Mouse (Mus musculus): Measurements from ENCODE around the gene Zbtb20. TPM values are rescaled to one million over a fixed set of nuclear protein-coding genes. Genes with fewer than 3 reads are reported as not detected.

Gene Zbtb20
- polyA plus RNA-seq, 1 experiment from 2014 or later: 18.4 TPM

GRCm38 (mm10) chr16:43634037-43634436, 758.4 kb downstream of the Zbtb20 start:
- WGBS: 87% methylated on average over 7 of the region's 7 CpGs
- Histone ChIP-seq H3K4me3 (ENCODE audit: low read length) (no peak overlapping the region), H3K27ac (ENCODE audit: low read length) (no peak overlapping the region), H3K9me3 (ENCODE audit: control insufficient read depth, low read length) (no peaks in the 10 kb centered on the region), H3K4me2 (ENCODE audit: low read depth, low read length) (no peak overlapping the region), H3K36me3 (ENCODE audit: control insufficient read depth, insufficient read depth, low read length) (no peaks in the 10 kb centered on the region), H3K9ac (ENCODE audit: low read depth, low read length) (no peak overlapping the region), H3K27me3 (replicated peaks; ENCODE audit: control insufficient read depth, insufficient read depth, low read length) (no peaks in the 10 kb centered on the region), H3K4me1 (ENCODE audit: control insufficient read depth, insufficient read depth, low read length) (no peaks in the 10 kb centered on the region)
- ATAC-seq: no peak

DNA sequence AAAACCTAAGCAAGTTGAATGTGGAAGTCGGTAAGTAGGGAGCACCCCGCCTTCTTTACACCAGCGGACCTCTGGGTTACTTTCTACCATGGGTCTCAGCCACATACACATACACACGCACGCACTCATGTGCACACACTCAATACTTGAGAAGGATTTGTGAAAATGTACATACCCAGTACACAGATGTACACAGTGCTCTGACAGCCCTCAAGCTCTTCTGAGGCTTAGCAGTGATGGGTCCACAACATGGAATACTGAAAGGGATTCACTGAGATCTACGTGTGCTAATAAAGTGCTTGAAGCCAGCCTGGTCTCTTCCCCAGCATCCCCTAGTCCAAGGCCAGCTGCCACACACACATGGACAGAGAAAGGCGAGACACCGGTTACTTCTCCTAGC, 761.6 kb downstream of the Zbtb20 start:
- Histone ChIP-seq H3K9me3 (ENCODE audit: control insufficient read depth, low read length) (no peaks in the 10 kb centered on the region), H3K27me3 (replicated peaks; ENCODE audit: control insufficient read depth, insufficient read depth, low read length) (no peaks in the 10 kb centered on the region), H3K4me1 (ENCODE audit: control insufficient read depth, insufficient read depth, low read length) (no peaks in the 10 kb centered on the region), H3K27ac (ENCODE audit: low read length) (no peak overlapping the region), H3K36me3 (ENCODE audit: control insufficient read depth, insufficient read depth, low read length) (no peaks in the 10 kb centered on the region), H3K4me2 (ENCODE audit: low read depth, low read length) (no peak overlapping the region), H3K4me3 (ENCODE audit: low read length) (no peak overlapping the region), H3K9ac (ENCODE audit: low read depth, low read length) (no peak overlapping the region)
- no peak for ATAC-seq
- 95% methylated on average over 8 of the region's 8 CpGs for WGBS

DNA sequence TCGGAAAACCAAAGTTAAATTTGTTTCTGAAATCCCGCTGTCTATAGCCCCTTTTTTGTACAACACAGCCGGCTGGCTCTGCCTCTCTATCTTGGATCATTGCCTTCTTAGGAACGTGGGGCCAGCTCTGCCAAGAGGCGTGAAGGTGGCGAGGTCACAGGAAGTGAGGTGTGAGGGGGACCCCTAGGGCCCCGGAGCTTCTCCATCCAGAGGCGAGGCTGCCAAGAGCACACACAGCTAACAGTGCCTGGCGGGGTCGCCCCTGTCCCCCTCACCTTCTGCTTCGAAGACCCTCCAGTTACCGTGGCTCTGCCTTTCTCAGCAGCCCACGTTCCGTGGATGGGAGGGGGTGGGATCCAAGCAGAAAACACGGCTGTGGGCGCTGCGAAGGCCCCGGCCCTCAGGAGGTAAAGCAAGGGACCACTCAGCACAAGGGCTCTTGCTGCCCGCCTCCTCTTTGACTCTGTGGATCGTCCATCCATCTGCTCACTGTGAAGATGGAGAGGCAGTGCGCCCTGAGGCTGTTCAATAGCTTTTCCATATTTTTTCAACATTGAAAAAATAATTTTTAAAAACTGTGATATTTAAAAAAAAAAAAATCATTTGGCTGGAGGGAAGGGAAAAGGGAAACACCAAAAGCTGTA, 762.8 kb downstream of the Zbtb20 start:
- Histone ChIP-seq H3K4me1 (ENCODE audit: control insufficient read depth, insufficient read depth, low read length) (no peaks in the 10 kb centered on the region), H3K36me3 (ENCODE audit: control insufficient read depth, insufficient read depth, low read length) (no peaks in the 10 kb centered on the region), H3K4me3 (ENCODE audit: low read length) (no peak overlapping the region), H3K4me2 (ENCODE audit: low read depth, low read length) (no peak overlapping the region), H3K27ac (ENCODE audit: low read length) (no peak overlapping the region), H3K9me3 (ENCODE audit: control insufficient read depth, low read length) (no peaks in the 10 kb centered on the region), H3K27me3 (replicated peaks; ENCODE audit: control insufficient read depth, insufficient read depth, low read length) (no peaks in the 10 kb centered on the region), H3K9ac (ENCODE audit: low read depth, low read length) (no peak overlapping the region)
- WGBS: 72% methylated on average over 21 of the region's 21 CpGs
- no peak for ATAC-seq

- Histone ChIP-seq H3K9me3 (ENCODE audit: control insufficient read depth, low read length) (no peaks in the 10 kb centered on the region), H3K27ac (ENCODE audit: low read length) (no peak overlapping the region), H3K9ac (ENCODE audit: low read depth, low read length) (no peak overlapping the region), H3K36me3 (ENCODE audit: control insufficient read depth, insufficient read depth, low read length) (no peaks in the 10 kb centered on the region), H3K4me2 (ENCODE audit: low read depth, low read length) (no peak overlapping the region), H3K4me1 (ENCODE audit: control insufficient read depth, insufficient read depth, low read length) (no peaks in the 10 kb centered on the region), H3K4me3 (ENCODE audit: low read length) (no peak overlapping the region), H3K27me3 (replicated peaks; ENCODE audit: control insufficient read depth, insufficient read depth, low read length) (no peaks in the 10 kb centered on the region)
- no peak for ATAC-seq
- 83% methylated on average over 8 of the region's 8 CpGs for WGBS
Observed at GRCm38 (mm10) chr16:43641230-43641629, 765.5 kb downstream of the Zbtb20 start.

GRCm38 (mm10) chr16:43645879-43646278, 770.2 kb downstream of the Zbtb20 start:
- H3K27me3 ChIP-seq (replicated peaks; ENCODE audit: control insufficient read depth, insufficient read depth, low read length): no peaks in the 10 kb centered on the region
- no peaks in the 10 kb centered on the region for H3K4me1 ChIP-seq (ENCODE audit: control insufficient read depth, insufficient read depth, low read length)
- no peak for ATAC-seq
- H3K4me3 ChIP-seq (ENCODE audit: low read length): no peak overlapping the region
- 71% methylated on average over 4 of the region's 4 CpGs for WGBS
- H3K27ac ChIP-seq (ENCODE audit: low read length): no peak overlapping the region
- H3K36me3 ChIP-seq (ENCODE audit: control insufficient read depth, insufficient read depth, low read length): no peaks in the 10 kb centered on the region
- H3K9me3 ChIP-seq (ENCODE audit: control insufficient read depth, low read length): no peaks in the 10 kb centered on the region
- H3K4me2 ChIP-seq (ENCODE audit: low read depth, low read length): no peak overlapping the region
- no peak overlapping the region for H3K9ac ChIP-seq (ENCODE audit: low read depth, low read length)

DNA sequence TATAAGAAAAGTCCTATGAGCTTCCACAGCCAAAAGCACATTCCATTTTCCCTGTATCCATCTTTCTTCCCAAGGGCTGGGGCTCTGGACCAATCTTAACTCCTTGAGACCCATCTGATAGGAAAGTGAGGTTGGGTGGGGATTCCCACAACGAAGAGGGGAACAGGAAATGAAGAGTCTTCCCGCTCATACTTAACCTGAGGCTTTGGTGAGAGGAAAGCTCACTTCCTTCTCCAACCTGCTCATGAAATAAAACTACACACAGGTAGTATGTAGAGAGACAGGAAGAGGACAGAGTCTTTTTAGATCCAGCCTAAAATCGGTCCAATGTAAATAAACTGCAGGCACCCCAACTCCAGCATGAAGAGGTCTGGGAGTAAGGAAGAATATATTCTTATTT, 771.3 kb downstream of the Zbtb20 start:
- H3K27me3 ChIP-seq (replicated peaks; ENCODE audit: control insufficient read depth, insufficient read depth, low read length): no peaks in the 10 kb centered on the region
- ATAC-seq: no peak
- H3K9ac ChIP-seq (ENCODE audit: low read depth, low read length): no peak overlapping the region
- no peaks in the 10 kb centered on the region for H3K9me3 ChIP-seq (ENCODE audit: control insufficient read depth, low read length)
- no peak overlapping the region for H3K4me3 ChIP-seq (ENCODE audit: low read length)
- H3K4me1 ChIP-seq (ENCODE audit: control insufficient read depth, insufficient read depth, low read length): no peaks in the 10 kb centered on the region
- H3K4me2 ChIP-seq (ENCODE audit: low read depth, low read length): no peak overlapping the region
- no peaks in the 10 kb centered on the region for H3K36me3 ChIP-seq (ENCODE audit: control insufficient read depth, insufficient read depth, low read length)
- WGBS: 87% methylated on average over 3 of the region's 3 CpGs
- H3K27ac ChIP-seq (ENCODE audit: low read length): no peak overlapping the region

DNA sequence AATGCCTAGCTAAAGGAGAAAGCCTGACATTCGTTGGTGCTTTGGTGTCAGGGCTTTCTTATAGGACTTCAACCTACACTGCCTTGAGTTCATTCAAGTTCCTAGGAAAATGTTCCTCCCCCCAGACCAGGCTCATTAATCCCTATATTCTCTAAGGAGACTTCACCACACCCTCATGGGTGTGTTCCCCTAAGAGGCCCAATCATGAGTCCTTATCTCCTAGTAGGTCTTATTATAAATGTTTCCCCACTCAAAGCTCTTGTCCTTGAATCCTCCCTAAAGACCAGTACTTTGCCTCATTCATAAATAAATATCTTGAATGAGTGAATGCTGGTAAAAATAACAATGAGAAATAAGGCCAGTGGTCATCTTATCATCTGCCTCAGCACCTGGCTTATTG, 772.0 kb downstream of the Zbtb20 start:
- Histone ChIP-seq H3K27ac (ENCODE audit: low read length) (no peak overlapping the region), H3K27me3 (replicated peaks; ENCODE audit: control insufficient read depth, insufficient read depth, low read length) (no peaks in the 10 kb centered on the region), H3K9ac (ENCODE audit: low read depth, low read length) (no peak overlapping the region), H3K4me2 (ENCODE audit: low read depth, low read length) (no peak overlapping the region), H3K9me3 (ENCODE audit: control insufficient read depth, low read length) (no peaks in the 10 kb centered on the region), H3K36me3 (ENCODE audit: control insufficient read depth, insufficient read depth, low read length) (no peaks in the 10 kb centered on the region), H3K4me3 (ENCODE audit: low read length) (no peak overlapping the region), H3K4me1 (ENCODE audit: control insufficient read depth, insufficient read depth, low read length) (no peaks in the 10 kb centered on the region)
- no peak for ATAC-seq
- 95% methylated on average over 1 of the region's 1 CpGs for WGBS

- Histone ChIP-seq H3K4me1 (ENCODE audit: control insufficient read depth, insufficient read depth, low read length) (no peaks in the 10 kb centered on the region), H3K36me3 (ENCODE audit: control insufficient read depth, insufficient read depth, low read length) (no peaks in the 10 kb centered on the region), H3K9me3 (ENCODE audit: control insufficient read depth, low read length) (no peaks in the 10 kb centered on the region), H3K4me2 (ENCODE audit: low read depth, low read length) (no peak overlapping the region), H3K9ac (ENCODE audit: low read depth, low read length) (no peak overlapping the region), H3K4me3 (ENCODE audit: low read length) (no peak overlapping the region), H3K27me3 (replicated peaks; ENCODE audit: control insufficient read depth, insufficient read depth, low read length) (no peaks in the 10 kb centered on the region), H3K27ac (ENCODE audit: low read length) (no peak overlapping the region)
- WGBS: 97% methylated on average over 3 of the region's 3 CpGs
- no peak for ATAC-seq
Observed at GRCm38 (mm10) chr16:43650355-43651080, 774.8 kb downstream of the Zbtb20 start.

DNA sequence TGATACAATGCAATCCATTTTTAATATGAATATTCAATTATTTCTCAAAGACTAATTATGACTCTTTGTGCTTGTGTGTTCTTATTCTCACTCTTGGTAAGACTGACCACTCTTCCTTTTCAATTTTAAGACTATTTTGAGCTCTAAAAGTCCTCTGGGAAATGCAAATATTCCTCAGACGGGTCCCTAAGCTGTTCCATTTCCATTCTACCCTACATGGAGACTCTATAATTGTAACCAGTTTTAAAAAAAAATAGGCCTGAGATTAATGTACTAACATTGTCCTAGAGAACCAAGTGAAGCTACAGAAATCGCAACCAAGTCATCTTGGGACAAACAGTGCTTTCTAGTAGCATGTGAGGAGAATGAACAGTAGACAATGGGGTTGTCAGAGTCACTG, 777.6 kb downstream of the Zbtb20 start:
- no peak for ATAC-seq
- H3K27ac ChIP-seq (ENCODE audit: low read length): no peak overlapping the region
- WGBS: 89% methylated on average over 2 of the region's 2 CpGs
- no peaks in the 10 kb centered on the region for H3K9me3 ChIP-seq (ENCODE audit: control insufficient read depth, low read length)
- H3K36me3 ChIP-seq (ENCODE audit: control insufficient read depth, insufficient read depth, low read length): no peaks in the 10 kb centered on the region
- no peak overlapping the region for H3K4me2 ChIP-seq (ENCODE audit: low read depth, low read length)
- no peak overlapping the region for H3K9ac ChIP-seq (ENCODE audit: low read depth, low read length)
- H3K4me1 ChIP-seq (ENCODE audit: control insufficient read depth, insufficient read depth, low read length): no peaks in the 10 kb centered on the region
- no peaks in the 10 kb centered on the region for H3K27me3 ChIP-seq (replicated peaks; ENCODE audit: control insufficient read depth, insufficient read depth, low read length)
- no peak overlapping the region for H3K4me3 ChIP-seq (ENCODE audit: low read length)

DNA sequence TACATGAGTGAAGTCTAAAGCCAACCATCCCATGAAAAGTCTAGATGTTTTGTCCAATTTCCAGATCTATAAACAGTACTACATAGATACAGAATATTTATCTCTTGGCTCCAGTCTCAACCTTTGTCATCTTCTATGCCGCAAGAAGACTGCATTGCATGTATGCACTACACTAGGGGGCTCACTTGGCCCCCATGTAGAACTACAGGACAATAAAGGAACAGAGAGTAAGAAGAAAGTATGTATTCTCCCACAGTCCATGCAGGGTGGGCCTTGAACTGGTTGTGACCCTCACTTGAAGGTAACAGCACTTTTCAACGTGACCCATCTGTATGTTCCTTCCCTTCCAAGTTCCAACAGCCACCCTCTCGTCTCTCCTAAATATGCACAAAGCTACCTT, 778.6 kb downstream of the Zbtb20 start:
- no peaks in the 10 kb centered on the region for H3K9me3 ChIP-seq (ENCODE audit: control insufficient read depth, low read length)
- no peaks in the 10 kb centered on the region for H3K36me3 ChIP-seq (ENCODE audit: control insufficient read depth, insufficient read depth, low read length)
- whole genome bisulfite sequencing: 89% methylated on average over 3 of the region's 3 CpGs
- no peak overlapping the region for H3K4me2 ChIP-seq (ENCODE audit: low read depth, low read length)
- H3K27me3 ChIP-seq (replicated peaks; ENCODE audit: control insufficient read depth, insufficient read depth, low read length): no peaks in the 10 kb centered on the region
- H3K4me3 ChIP-seq (ENCODE audit: low read length): no peak overlapping the region
- ATAC-seq: no peak
- no peak overlapping the region for H3K27ac ChIP-seq (ENCODE audit: low read length)
- H3K4me1 ChIP-seq (ENCODE audit: control insufficient read depth, insufficient read depth, low read length): no peaks in the 10 kb centered on the region
- H3K9ac ChIP-seq (ENCODE audit: low read depth, low read length): no peak overlapping the region

Data from intestine, embryonic 16.5 days (tissue).